Mouse (Mus musculus) midbrain, embryonic 11.5 days (tissue): ENCODE measurements at regions not wholly inside any gene's neighbourhood (a gene's known extent, or its start where the extent isn't known, plus 50 kb on each side); places are given as distances from the start of the nearest gene placed in this dataset.
A peak's percentile ranks its signal among the peaks of the same experiment; 100 is the strongest.

Experiments used
- ATAC-seq: fragments of 200-750 bp; cut with Nextera tagmentation; 2 replicates; pipeline ENCODE4 v1.8.0; 2017; ENCODE audit warnings: moderate TSS enrichment, moderate library complexity; ENCODE audit not compliant: low FRiP score
- DNase-seq: peaks from one replicate; pipeline ENCODE4 v3.0.0; 2015; ENCODE audit warnings: low spot score; ENCODE audit errors: missing footprints
- H3K27ac ChIP-seq: fragments of 300-500 bp; sonication (generic); 2 replicates; pipeline ENCODE4 v1.5.1; 2014; ENCODE audit warnings: low read depth, low read length
- H3K27me3 ChIP-seq: fragments of 300-500 bp; sonication (generic); 2 replicates; pipeline ENCODE4 v1.6.1; 2014; ENCODE audit warnings: mild to moderate bottlenecking, low read length, moderate library complexity, mixed read lengths; ENCODE audit not compliant: control insufficient read depth, insufficient read depth
- H3K36me3 ChIP-seq: fragments of 300-500 bp; sonication (generic); 2 replicates; pipeline ENCODE4 v1.6.1; 2014; ENCODE audit warnings: mild to moderate bottlenecking, low read length, moderate library complexity, mixed read lengths; ENCODE audit not compliant: control insufficient read depth, insufficient read depth
- H3K4me1 ChIP-seq: fragments of 300-500 bp; sonication (generic); 2 replicates; pipeline ENCODE4 v1.6.1; 2014; ENCODE audit warnings: low read length; ENCODE audit not compliant: control insufficient read depth, insufficient read depth
- H3K4me2 ChIP-seq: fragments of 300-500 bp; sonication (generic); 2 replicates; pipeline ENCODE4 v1.6.1; 2014; ENCODE audit warnings: mild to moderate bottlenecking, moderate library complexity
- H3K4me3 ChIP-seq: fragments of 300-500 bp; sonication (generic); 2 replicates; pipeline ENCODE4 v1.5.1; 2014; ENCODE audit warnings: low read depth, low read length
- H3K9ac ChIP-seq: fragments of 300-500 bp; sonication (generic); 2 replicates; pipeline ENCODE4 v1.6.1; 2014; ENCODE audit warnings: low read length
- H3K9me3 ChIP-seq: fragments of 300-500 bp; sonication (generic); 2 replicates; pipeline ENCODE4 v1.6.1; 2016; ENCODE audit warnings: low read length; ENCODE audit not compliant: control insufficient read depth
- WGBS: fragments of 180-500 bp; shearing (Covaris S2); extraction: QIAGEN DNeasy Blood & Tissue Kit; methylation state at CpG from one replicate; pipeline ENCODE4 v1.1.7; 2014; 5-methylcytosine and 5-hydroxymethylcytosine counted together

DNA sequence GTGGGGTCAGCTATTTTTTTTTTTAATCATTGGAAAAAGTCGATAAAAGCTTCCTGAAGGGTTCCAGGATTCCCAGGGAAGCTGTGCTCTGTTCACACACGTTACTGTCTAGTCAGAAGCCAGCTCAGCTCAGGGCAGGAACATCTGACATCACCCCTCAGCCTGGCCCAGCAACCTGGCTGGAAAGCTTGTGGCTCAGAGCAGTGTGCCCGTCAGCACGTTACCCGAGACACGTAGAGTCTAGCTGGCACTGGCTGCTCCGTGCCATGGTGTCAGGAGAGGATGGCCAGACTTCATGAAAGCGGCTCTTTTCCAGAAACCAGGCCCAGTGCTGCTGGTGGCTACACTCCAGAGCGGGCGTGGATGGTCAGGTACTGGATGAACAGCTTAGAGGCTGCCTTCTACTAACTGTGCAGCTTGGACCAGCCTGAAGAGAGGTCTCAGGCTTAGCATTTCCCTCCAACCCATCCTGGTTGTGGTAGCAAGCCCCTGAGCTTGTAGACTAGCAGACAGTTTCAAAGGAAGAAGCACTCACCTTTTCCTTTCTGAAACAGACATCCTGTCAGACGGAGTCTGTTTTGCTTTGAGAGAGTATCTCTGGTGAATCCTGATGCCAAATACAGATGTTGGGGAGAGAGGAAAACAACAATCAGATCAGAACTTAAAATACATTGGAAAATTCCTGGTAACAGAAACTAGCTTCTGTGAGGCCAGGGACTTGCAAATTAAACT, 331.1 kb upstream of the Id2 start:
- H3K27ac ChIP-seq: no peak overlapping the region
- DNase-seq (peak; percentile 51), ATAC-seq (no peak)
- no peak overlapping the region for H3K9ac ChIP-seq
- no peaks in the 10 kb centered on the region for H3K36me3 ChIP-seq
- H3K4me1 ChIP-seq: no peaks in the 10 kb centered on the region
- no peak overlapping the region for H3K4me2 ChIP-seq
- WGBS: 88% methylated on average over 11 of the region's 11 CpGs
- H3K9me3 ChIP-seq: no peaks in the 10 kb centered on the region
- no peak overlapping the region for H3K4me3 ChIP-seq
- H3K27me3 ChIP-seq: no peaks in the 10 kb centered on the region

DNA sequence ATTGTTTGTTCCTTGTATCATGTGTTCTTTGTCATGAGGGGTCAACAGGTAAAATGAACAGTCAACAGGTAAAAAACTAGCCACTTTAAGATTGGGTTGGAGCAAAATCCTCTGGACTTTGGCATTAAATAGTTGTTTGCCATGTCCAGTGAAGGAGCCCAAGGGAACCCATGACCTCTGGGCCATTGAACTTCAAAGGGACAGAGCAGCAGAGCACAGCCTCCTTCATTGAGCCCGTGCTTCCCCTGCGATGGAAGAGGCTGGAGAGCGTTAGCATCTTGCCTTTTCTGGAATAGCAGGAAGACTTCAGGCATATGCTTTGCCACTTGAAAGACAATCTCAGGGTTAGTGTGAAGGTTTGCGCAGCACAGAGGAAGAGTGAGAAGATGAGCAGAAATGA, 320.4 kb upstream of the Id2 start:
- H3K4me1 ChIP-seq: peaks cover 13% of the 10 kb centered on the region
- no peak overlapping the region for H3K4me3 ChIP-seq
- no peak overlapping the region for H3K27ac ChIP-seq
- WGBS: 83% methylated on average over 4 of the region's 4 CpGs
- ATAC-seq (no peak), DNase-seq (peak; percentile 23)
- no peaks in the 10 kb centered on the region for H3K27me3 ChIP-seq
- H3K4me2 ChIP-seq: no peak overlapping the region
- no peaks in the 10 kb centered on the region for H3K9me3 ChIP-seq
- H3K9ac ChIP-seq: no peak overlapping the region
- H3K36me3 ChIP-seq: no peaks in the 10 kb centered on the region

DNA sequence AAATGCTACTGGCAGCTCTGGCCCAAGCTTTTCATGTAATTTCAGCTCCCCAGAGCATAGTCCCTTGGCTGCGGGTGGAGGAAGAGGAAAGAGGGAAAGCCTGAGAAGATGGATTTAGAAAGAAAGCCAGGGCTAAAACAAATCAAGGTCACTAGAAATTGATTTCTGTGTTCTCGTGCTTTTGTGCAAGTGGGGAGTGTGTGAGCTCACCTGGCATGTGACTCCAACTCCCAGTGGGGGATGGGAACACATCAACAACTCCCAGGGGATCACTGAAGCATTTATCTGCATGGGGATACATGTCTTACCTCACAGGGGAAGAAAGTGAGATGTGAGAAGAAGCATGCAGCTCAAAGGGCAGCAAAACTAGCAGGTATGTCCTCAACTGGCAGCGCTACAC, 319.6 kb upstream of the Id2 start:
- Histone ChIP-seq H3K4me1 (peaks cover 13% of the 10 kb centered on the region), H3K9ac (no peak overlapping the region), H3K27ac (no peak overlapping the region), H3K27me3 (no peaks in the 10 kb centered on the region), H3K4me3 (no peak overlapping the region), H3K9me3 (no peaks in the 10 kb centered on the region), H3K36me3 (no peaks in the 10 kb centered on the region), H3K4me2 (no peak overlapping the region)
- 72% methylated on average over 3 of the region's 3 CpGs for WGBS
- ATAC-seq: no peak
- peak; percentile 86 for DNase-seq

GRCm38 (mm10) chr12:25415641-25416040, 318.7 kb upstream of the Id2 start:
- ATAC-seq (no peak), DNase-seq (no peak)
- Histone ChIP-seq H3K9ac (no peak overlapping the region), H3K4me2 (no peak overlapping the region), H3K36me3 (no peaks in the 10 kb centered on the region), H3K4me3 (no peak overlapping the region), H3K4me1 (peaks cover 13% of the 10 kb centered on the region), H3K27ac (no peak overlapping the region), H3K9me3 (no peaks in the 10 kb centered on the region), H3K27me3 (no peaks in the 10 kb centered on the region)
- 30% methylated on average over 3 of the region's 3 CpGs for WGBS

DNA sequence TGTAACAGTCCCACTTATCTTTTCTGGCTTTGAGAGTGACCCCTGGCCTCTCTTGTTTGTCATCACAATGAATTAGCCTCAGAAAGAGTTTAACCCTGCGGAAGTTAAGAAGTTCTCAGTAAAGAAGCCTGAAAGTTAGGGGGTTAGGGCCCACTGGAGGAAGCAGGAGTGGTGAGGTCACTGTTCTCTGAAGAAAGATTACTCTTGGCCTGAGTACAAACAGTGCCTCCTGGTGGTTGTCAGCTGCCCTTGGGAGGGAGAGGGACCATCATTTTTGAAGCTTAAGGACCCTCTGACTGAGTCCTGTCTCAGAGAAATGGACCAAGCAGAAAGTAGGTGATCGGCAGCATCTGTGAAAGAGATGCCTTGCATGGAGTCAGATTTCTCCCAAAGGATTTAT, 318.3 kb upstream of the Id2 start:
- H3K27me3 ChIP-seq: no peaks in the 10 kb centered on the region
- H3K4me1 ChIP-seq: peaks cover 13% of the 10 kb centered on the region
- no peak overlapping the region for H3K27ac ChIP-seq
- H3K9me3 ChIP-seq: no peaks in the 10 kb centered on the region
- ATAC-seq (peak; percentile 67; the same call in 1 of the 2 replicates), DNase-seq (peak; percentile 89)
- WGBS: 21% methylated on average over 2 of the region's 2 CpGs
- H3K36me3 ChIP-seq: no peaks in the 10 kb centered on the region
- no peak overlapping the region for H3K4me3 ChIP-seq
- no peak overlapping the region for H3K4me2 ChIP-seq
- no peak overlapping the region for H3K9ac ChIP-seq

DNA sequence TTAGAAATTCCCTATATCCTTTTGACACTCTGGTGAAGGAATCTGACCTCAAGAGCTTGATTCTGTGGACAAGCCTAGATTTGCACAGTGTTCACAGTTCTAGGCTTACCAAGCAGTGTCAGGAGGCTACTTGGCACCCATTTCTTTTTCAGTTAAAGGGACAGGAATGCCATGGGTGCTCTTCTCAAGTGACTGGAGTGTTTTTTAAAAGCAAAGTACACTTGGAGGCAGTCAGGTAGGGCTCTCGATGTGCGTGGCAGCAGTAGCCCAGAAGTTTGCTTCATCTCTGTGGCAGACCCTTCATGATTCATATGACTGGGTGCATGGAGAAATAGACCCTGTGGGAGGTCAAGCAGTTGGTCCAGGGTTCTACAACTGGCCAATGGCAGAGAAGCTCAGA, 310.4 kb upstream of the Id2 start:
- Histone ChIP-seq H3K27me3 (no peaks in the 10 kb centered on the region), H3K4me2 (no peak overlapping the region), H3K4me1 (no peaks in the 10 kb centered on the region), H3K36me3 (no peaks in the 10 kb centered on the region), H3K27ac (no peak overlapping the region), H3K9ac (no peak overlapping the region), H3K4me3 (no peak overlapping the region), H3K9me3 (no peaks in the 10 kb centered on the region)
- 87% methylated on average over 2 of the region's 2 CpGs for WGBS
- DNase-seq (no peak), ATAC-seq (no peak)

DNA sequence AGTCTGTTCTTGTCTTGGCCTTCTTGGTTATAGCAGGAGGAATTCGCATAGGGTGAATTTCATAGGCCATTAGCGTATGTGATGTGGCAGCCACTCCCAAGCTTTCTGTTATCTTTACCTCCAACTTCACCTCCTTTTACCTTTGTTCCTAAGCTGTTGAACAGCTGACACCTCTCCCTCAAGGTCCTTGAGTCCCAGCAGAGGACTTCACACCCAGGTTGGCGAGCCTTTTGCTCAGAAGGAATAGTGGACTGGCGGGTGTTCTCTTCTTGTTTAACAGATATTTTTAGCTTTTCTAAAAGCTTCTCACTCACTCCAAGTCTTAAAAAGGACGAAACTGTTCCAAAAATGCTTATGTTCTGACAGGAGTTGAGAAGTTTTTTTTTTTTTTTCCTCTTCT, 303.4 kb upstream of the Id2 start:
- Histone ChIP-seq H3K4me3 (no peak overlapping the region), H3K27me3 (no peaks in the 10 kb centered on the region), H3K4me2 (no peak overlapping the region), H3K9ac (no peak overlapping the region), H3K4me1 (no peaks in the 10 kb centered on the region), H3K27ac (no peak overlapping the region), H3K36me3 (no peaks in the 10 kb centered on the region), H3K9me3 (no peaks in the 10 kb centered on the region)
- 93% methylated on average over 5 of the region's 5 CpGs for WGBS
- DNase-seq (peak; percentile 68), ATAC-seq (no peak)

GRCm38 (mm10) chr12:25398726-25399125, 301.8 kb upstream of the Id2 start:
- DNase-seq: no peak
- Histone ChIP-seq H3K4me1 (no peaks in the 10 kb centered on the region), H3K27me3 (no peaks in the 10 kb centered on the region), H3K27ac (no peak overlapping the region), H3K36me3 (no peaks in the 10 kb centered on the region), H3K4me2 (no peak overlapping the region), H3K4me3 (no peak overlapping the region), H3K9ac (no peak overlapping the region), H3K9me3 (no peaks in the 10 kb centered on the region)
- ATAC-seq: no peak
- WGBS: 84% methylated on average over 3 of the region's 3 CpGs

DNA sequence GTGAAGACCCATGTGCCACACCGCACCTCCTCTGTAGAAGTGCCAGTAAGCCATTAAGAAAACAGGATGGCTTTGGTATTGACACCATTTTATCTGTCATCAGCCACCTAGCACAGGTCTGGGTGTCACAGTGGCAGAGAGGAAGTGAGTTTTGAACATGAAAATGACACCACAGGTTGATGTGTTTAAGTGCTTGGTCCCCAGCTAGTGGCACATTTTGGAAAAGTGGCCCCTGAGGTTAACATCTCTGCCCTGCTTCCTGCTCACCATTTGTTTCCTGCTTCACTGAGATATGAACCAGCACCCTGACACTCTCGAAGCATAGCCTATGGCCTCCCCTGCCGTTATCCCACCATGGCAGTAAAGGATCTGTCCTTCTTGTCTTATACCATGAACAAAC, 297.4 kb upstream of the Id2 start:
- no peak for ATAC-seq
- 95% methylated on average over 3 of the region's 3 CpGs for WGBS
- H3K36me3 ChIP-seq: no peaks in the 10 kb centered on the region

More for the DNA sequence above, 297.4 kb upstream of the Id2 start:
- peak; percentile 33 for DNase-seq
- Histone ChIP-seq H3K27ac (no peak overlapping the region), H3K27me3 (no peaks in the 10 kb centered on the region), H3K4me2 (no peak overlapping the region), H3K9ac (no peak overlapping the region), H3K4me1 (no peaks in the 10 kb centered on the region), H3K4me3 (no peak overlapping the region), H3K9me3 (no peaks in the 10 kb centered on the region)
